Mouse (Mus musculus): ENCODE data around the gene Ube2r2.

- TF ChIP-seq CTCF (IDR thresholded peaks at IDR 0.05; ENCODE audit: borderline replicate concordance, insufficient read depth, low read length) (no peak), POLR2A (IDR thresholded peaks at IDR 0.05; ENCODE audit: low read depth, low read length) (no peak)
Observed at GRCm38 (mm10) chr4:41091391-41091790, 44.2 kb upstream of the Ube2r2 start.
